Mouse (Mus musculus): ENCODE results near the gene Ppfibp2.

- TF ChIP-seq POLR2A (IDR thresholded peaks at IDR 0.05; ENCODE audit: low read depth, low read length): no peak
- no peak for TF ChIP-seq CTCF (conservative IDR thresholded peaks at IDR 0.05; ENCODE audit: insufficient read depth, insufficient read length, low read depth, low read length)
These were observed 70.7 kb downstream of the Ppfibp2 start for GRCm38 (mm10) chr7:107665586-107666261.
